Mouse (Mus musculus) layer of hippocampus, adult 2 months (tissue): Measurements from ENCODE around the gene Tmem204. TPM values are rescaled to one million over a fixed set of nuclear protein-coding genes. Genes with fewer than 3 reads are reported as not detected.
A peak's percentile ranks its signal among the peaks of the same experiment; 100 is the strongest.
"Not testable (repeated sequence)": the region's sequence is repeated elsewhere in the genome, so short reads cannot be mapped to it uniquely, and the experiment has no call there.

Experiments
- DNase-seq, 2 experiments: peaks; one replicate each; pipeline ENCODE4 v3.0.0; 2022; ENCODE audit warnings: low spot score in 2 of 2
- H3K27ac ChIP-seq: fragments of 200-600 bp; 2 replicates; pipeline ENCODE4 v1.8.1; 2022
- H3K4me3 ChIP-seq: fragments of 200-600 bp; 2 replicates; pipeline ENCODE4 v1.8.1; 2022; ENCODE audit warnings: mild to moderate bottlenecking
- CTCF ChIP-seq: fragments of 200-600 bp; conservative IDR thresholded peaks from 2 replicates; pipeline ENCODE4 v1.8.1; 2022; ENCODE audit warnings: antibody characterized with exemption, mild to moderate bottlenecking, moderate library complexity
- long read RNA-seq, 2 experiments: library from polyadenylated mRNA; stranded (forward); transcript quantifications; one replicate each; pipeline ENCODE4 v2.0.0; 2021; ENCODE audit warnings: borderline mapping rate in 2 of 2
- total RNA-seq, 2 experiments: library from RNA; stranded (reverse); gene quantifications; 2 replicates each; pipeline ENCODE4 v1.2.3; 2021

The Tmem204 gene
- total RNA-seq: 1 to 10 TPM; 8.2 to 8.8 TPM
- long read RNA-seq, experiment 1, transcript Tmem204-201 (3 exons, 1,846 nt): major isoform, 13 of 14 reads
- long read RNA-seq, experiment 1, partial matches to known transcripts: 1 of 14 reads
- long read RNA-seq, experiment 1, other reads (novel, unspliced or antisense): 0 of 14 reads
- long read RNA-seq, experiment 2, transcript Tmem204-201 (3 exons, 1,846 nt): major isoform, 8 of 12 reads
- long read RNA-seq, experiment 2, partial matches to known transcripts: 0 of 12 reads
- long read RNA-seq, experiment 2, other reads (novel, unspliced or antisense): 4 of 12 reads

GRCm38 (mm10) chr17:25083444-25083931 is at the start of gene Tmem204:
Gene Tmem204, minus strand, starts transcription at chr17:25083591.
- H3K4me3 ChIP-seq: no peak within 1 kb of the TSS

GRCm38 (mm10) chr17:25130060-25130459 is 46.7 kb upstream of the Tmem204 start:
- peak; percentile 56 for TF ChIP-seq CTCF
- no peak overlapping the region for H3K27ac ChIP-seq
- no peak for DNase-seq

More at GRCm38 (mm10) chr17:25083444-25083931, at the start of gene Tmem204:
- H3K27ac ChIP-seq: peak within 1 kb of the TSS; percentile 49
- DNase-seq: no peak
- TF ChIP-seq CTCF: peak; percentile 56

GRCm38 (mm10) chr17:25127681-25128080 is 44.3 kb upstream of the Tmem204 start:
- DNase-seq: no peak

More at GRCm38 (mm10) chr17:25130060-25130459, 46.7 kb upstream of the Tmem204 start:
- H3K4me3 ChIP-seq: no peak overlapping the region

GRCm38 (mm10) chr17:25127079-25127478 is 43.7 kb upstream of the Tmem204 start:
- DNase-seq: no peak
- Histone ChIP-seq H3K4me3 (no peak overlapping the region), H3K27ac (no peak overlapping the region)
- TF ChIP-seq CTCF: no peak

More at GRCm38 (mm10) chr17:25127681-25128080, 44.3 kb upstream of the Tmem204 start:
- no peak overlapping the region for H3K27ac ChIP-seq
- no peak overlapping the region for H3K4me3 ChIP-seq
- no peak for TF ChIP-seq CTCF

- DNase-seq, H3K27ac ChIP-seq, H3K4me3 ChIP-seq: not testable (repeated sequence)
Measured at GRCm38 (mm10) chr17:25125442-25126060, 42.2 kb upstream of the Tmem204 start.

- Histone ChIP-seq H3K27ac (no peak overlapping the region), H3K4me3 (no peak overlapping the region)
- DNase-seq: no peak
- TF ChIP-seq CTCF: peak; percentile 65
Measured at GRCm38 (mm10) chr17:25123979-25124378, 40.6 kb upstream of the Tmem204 start.

GRCm38 (mm10) chr17:25120406-25120805 is 37.0 kb upstream of the Tmem204 start, which contains the start of gene Ptx4:
Gene Ptx4, plus strand, starts transcription at chr17:25120760.
- peak within 1 kb of the TSS; percentile 72 for H3K27ac ChIP-seq
- TF ChIP-seq CTCF: no peak
- no peak within 1 kb of the TSS for H3K4me3 ChIP-seq
- no peak for DNase-seq

- no peak for DNase-seq
- TF ChIP-seq CTCF: peak; percentile 84
Measured at GRCm38 (mm10) chr17:25117263-25117662, 33.9 kb upstream of the Tmem204 start.

GRCm38 (mm10) chr17:25115664-25116432 is 32.5 kb upstream of the Tmem204 start, which contains the start of gene Telo2:
Gene Telo2, minus strand, starts transcription at chr17:25115967.
- Histone ChIP-seq H3K27ac (peak within 1 kb of the TSS; percentile 97), H3K4me3 (peak within 1 kb of the TSS; percentile 75)
- DNase-seq: peak; percentile 88 to 91
- TF ChIP-seq CTCF: no peak

More at GRCm38 (mm10) chr17:25117263-25117662, 33.9 kb upstream of the Tmem204 start:
- Histone ChIP-seq H3K4me3 (no peak overlapping the region), H3K27ac (no peak overlapping the region)

- peak overlapping the region; percentile 75 for H3K4me3 ChIP-seq
- no peak for TF ChIP-seq CTCF
- DNase-seq: no peak
- peak overlapping the region; percentile 97 for H3K27ac ChIP-seq
Measured at GRCm38 (mm10) chr17:25114908-25115645, 31.7 kb upstream of the Tmem204 start.

- DNase-seq: no peak
- Histone ChIP-seq H3K4me3 (no peak overlapping the region), H3K27ac (peak overlapping the region; percentile 76)
- TF ChIP-seq CTCF: no peak
Measured at GRCm38 (mm10) chr17:25112423-25112810, 29.0 kb upstream of the Tmem204 start.

GRCm38 (mm10) chr17:25111739-25112422 is 28.5 kb upstream of the Tmem204 start:
- H3K27ac ChIP-seq: peak overlapping the region; percentile 76
- no peak for TF ChIP-seq CTCF

More at GRCm38 (mm10) chr17:25111739-25112422, 28.5 kb upstream of the Tmem204 start:
- DNase-seq: peak; percentile 37 to 69
- no peak overlapping the region for H3K4me3 ChIP-seq
